Mouse (Mus musculus): ENCODE measurements around the gene Rnls.

GRCm38 (mm10) chr19:33091324-33091723 is 300.8 kb downstream of the Rnls start:
- TF ChIP-seq CTCF (IDR thresholded peaks at IDR 0.05 in 2 of 3, conservative IDR thresholded peaks at IDR 0.05 in 1 of 3; ENCODE audit: control insufficient read depth in 1 of 3, insufficient read depth in 1 of 3, low read depth in 2 of 3, low read length in 3 of 3, poor library complexity in 1 of 3, severe bottlenecking in 1 of 3): no peak
- no peak for TF ChIP-seq POLR2AphosphoS5 (IDR thresholded peaks at IDR 0.05; ENCODE audit: borderline replicate concordance, low read depth, low read length)
- TF ChIP-seq SIN3A (IDR thresholded peaks at IDR 0.05; ENCODE audit: low read length): no peak
- no peak for TF ChIP-seq POLR2A (IDR thresholded peaks at IDR 0.05; ENCODE audit: control insufficient read depth in 1 of 2, insufficient read depth in 1 of 2, low read depth in 1 of 2, low read length in 2 of 2, poor library complexity in 1 of 2)
- peak; percentile 91 for TF ChIP-seq MAFK (IDR thresholded peaks at IDR 0.05; ENCODE audit: borderline replicate concordance, low read depth, low read length)
- TF ChIP-seq NELFE (IDR thresholded peaks at IDR 0.05; ENCODE audit: low read depth, low read length): no peak
- no peak for TF ChIP-seq MYB (IDR thresholded peaks at IDR 0.05; ENCODE audit: low read depth, low read length)
- TF ChIP-seq EP300 (IDR thresholded peaks at IDR 0.05; ENCODE audit: low read depth in 1 of 2, low read length in 2 of 2): peak in 1 of 2 experiments; percentile 49; a peak in 1 of 4 replicates
